Mouse (Mus musculus): ENCODE measurements around the gene Olfr173. TPM values are rescaled to one million over a fixed set of nuclear protein-coding genes. Genes with fewer than 3 reads are reported as not detected.

The Olfr173 gene
- polyA plus RNA-seq (2012; rRNA removed) = not detected in 2 replicates

- Histone ChIP-seq H3K27ac (ENCODE audit: control insufficient read depth, insufficient read depth, low read depth, low read length) (no peak within 1 kb of the TSS), H3K4me3 (ENCODE audit: control insufficient read depth, low read depth, low read length) (no peak within 1 kb of the TSS), H3K4me1 (ENCODE audit: control insufficient read depth, insufficient read depth, low read length) (no peaks in the 10 kb centered on the region), H3K27me3 (ENCODE audit: control insufficient read depth, insufficient read depth, low read length) (no peaks in the 10 kb centered on the region), H3K36me3 (ENCODE audit: control insufficient read depth, insufficient read depth, low read length) (no peaks in the 10 kb centered on the region)
- no peak for TF ChIP-seq CTCF (IDR thresholded peaks at IDR 0.05; ENCODE audit: control insufficient read depth, insufficient read depth, insufficient replicate concordance, low read depth, low read length)
- TF ChIP-seq POLR2A (IDR thresholded peaks at IDR 0.05; ENCODE audit: control insufficient read depth, low read depth, low read length) = no peak
Measured at GRCm38 (mm10) chr16:58800168-58800567, at the start of gene Olfr173. Gene Olfr173, minus strand, starts transcription at chr16:58800268.

- Histone ChIP-seq H3K27me3 (ENCODE audit: control insufficient read depth, insufficient read depth, low read length) (no peaks in the 10 kb centered on the region), H3K4me1 (ENCODE audit: control insufficient read depth, insufficient read depth, low read length) (no peaks in the 10 kb centered on the region), H3K36me3 (ENCODE audit: control insufficient read depth, insufficient read depth, low read length) (no peaks in the 10 kb centered on the region), H3K27ac (ENCODE audit: control insufficient read depth, insufficient read depth, low read depth, low read length) (no peak within 1 kb of the TSS), H3K4me3 (ENCODE audit: control insufficient read depth, low read depth, low read length) (no peak within 1 kb of the TSS)
- TF ChIP-seq CTCF (IDR thresholded peaks at IDR 0.05; ENCODE audit: control insufficient read depth, insufficient read depth, insufficient replicate concordance, low read depth, low read length) (no peak), POLR2A (IDR thresholded peaks at IDR 0.05; ENCODE audit: control insufficient read depth, low read depth, low read length) (no peak)
Measured at GRCm38 (mm10) chr16:58826732-58827319, 26.8 kb upstream of the Olfr173 start, which contains the start of gene Olfr175-ps1. Gene Olfr175-ps1, minus strand, starts transcription at chr16:58826782.

- Histone ChIP-seq H3K4me1 (ENCODE audit: control insufficient read depth, insufficient read depth, low read length) (no peaks in the 10 kb centered on the region), H3K27ac (ENCODE audit: control insufficient read depth, insufficient read depth, low read depth, low read length) (no peak within 1 kb of the TSS), H3K4me3 (ENCODE audit: control insufficient read depth, low read depth, low read length) (no peak within 1 kb of the TSS), H3K27me3 (ENCODE audit: control insufficient read depth, insufficient read depth, low read length) (no peaks in the 10 kb centered on the region), H3K36me3 (ENCODE audit: control insufficient read depth, insufficient read depth, low read length) (no peaks in the 10 kb centered on the region)
- TF ChIP-seq POLR2A (IDR thresholded peaks at IDR 0.05; ENCODE audit: control insufficient read depth, low read depth, low read length) (no peak), CTCF (IDR thresholded peaks at IDR 0.05; ENCODE audit: control insufficient read depth, insufficient read depth, insufficient replicate concordance, low read depth, low read length) (no peak)
Measured at GRCm38 (mm10) chr16:58763076-58763475, 37.0 kb downstream of the Olfr173 start, which contains the start of gene Olfr172. Gene Olfr172, minus strand, starts transcription at chr16:58763176.

- Histone ChIP-seq H3K27ac (ENCODE audit: control insufficient read depth, insufficient read depth, low read depth, low read length) (no peak overlapping the region), H3K4me1 (ENCODE audit: control insufficient read depth, insufficient read depth, low read length) (no peaks in the 10 kb centered on the region), H3K27me3 (ENCODE audit: control insufficient read depth, insufficient read depth, low read length) (no peaks in the 10 kb centered on the region), H3K4me3 (ENCODE audit: control insufficient read depth, low read depth, low read length) (no peak overlapping the region), H3K36me3 (ENCODE audit: control insufficient read depth, insufficient read depth, low read length) (no peaks in the 10 kb centered on the region)
- TF ChIP-seq POLR2A (IDR thresholded peaks at IDR 0.05; ENCODE audit: control insufficient read depth, low read depth, low read length) (no peak), CTCF (IDR thresholded peaks at IDR 0.05; ENCODE audit: control insufficient read depth, insufficient read depth, insufficient replicate concordance, low read depth, low read length) (no peak)
Measured at GRCm38 (mm10) chr16:58756191-58756590, 43.9 kb downstream of the Olfr173 start.

GRCm38 (mm10) chr16:58751314-58751713 is 48.8 kb downstream of the Olfr173 start:
- Histone ChIP-seq H3K27me3 (ENCODE audit: control insufficient read depth, insufficient read depth, low read length) (no peaks in the 10 kb centered on the region), H3K36me3 (ENCODE audit: control insufficient read depth, insufficient read depth, low read length) (no peaks in the 10 kb centered on the region), H3K4me1 (ENCODE audit: control insufficient read depth, insufficient read depth, low read length) (no peaks in the 10 kb centered on the region), H3K4me3 (ENCODE audit: control insufficient read depth, low read depth, low read length) (no peak overlapping the region), H3K27ac (ENCODE audit: control insufficient read depth, insufficient read depth, low read depth, low read length) (no peak overlapping the region)
- TF ChIP-seq POLR2A (IDR thresholded peaks at IDR 0.05; ENCODE audit: control insufficient read depth, low read depth, low read length) (no peak), CTCF (IDR thresholded peaks at IDR 0.05; ENCODE audit: control insufficient read depth, insufficient read depth, insufficient replicate concordance, low read depth, low read length) (no peak)

GRCm38 (mm10) chr16:58746715-58747114 is 53.4 kb downstream of the Olfr173 start:
- no peak overlapping the region for H3K4me3 ChIP-seq (ENCODE audit: control insufficient read depth, low read depth, low read length)
- no peak for TF ChIP-seq POLR2A (IDR thresholded peaks at IDR 0.05; ENCODE audit: control insufficient read depth, low read depth, low read length)
- no peak for TF ChIP-seq CTCF (IDR thresholded peaks at IDR 0.05; ENCODE audit: control insufficient read depth, insufficient read depth, insufficient replicate concordance, low read depth, low read length)

More at GRCm38 (mm10) chr16:58746715-58747114, 53.4 kb downstream of the Olfr173 start:
- no peaks in the 10 kb centered on the region for H3K27me3 ChIP-seq (ENCODE audit: control insufficient read depth, insufficient read depth, low read length)
- no peak overlapping the region for H3K27ac ChIP-seq (ENCODE audit: control insufficient read depth, insufficient read depth, low read depth, low read length)
- no peaks in the 10 kb centered on the region for H3K4me1 ChIP-seq (ENCODE audit: control insufficient read depth, insufficient read depth, low read length)
- H3K36me3 ChIP-seq (ENCODE audit: control insufficient read depth, insufficient read depth, low read length) = no peaks in the 10 kb centered on the region

Other genes with a start within 250 kb of the Olfr173 start
- not detected in 2 replicates for gene Gm813, start 183.3 kb downstream of the Olfr173 start, polyA plus RNA-seq (2012; rRNA removed)
- 0.09 and 0.16 TPM in 2 replicates for gene E330017A01Rik, start 161.5 kb downstream of the Olfr173 start, polyA plus RNA-seq (2012; rRNA removed)
- gene Cpox, start 130.0 kb downstream of the Olfr173 start, polyA plus RNA-seq (2012; rRNA removed) = 2.1 and 2.2 TPM in 2 replicates
- 3.8 and 4.2 TPM in 2 replicates for gene Gpr15, start 81.2 kb downstream of the Olfr173 start, polyA plus RNA-seq (2012; rRNA removed)
- gene Cldnd1, start 72.4 kb downstream of the Olfr173 start, polyA plus RNA-seq (2012; rRNA removed) = 50.2 and 50.5 TPM in 2 replicates
- gene Olfr172, start 37.1 kb downstream of the Olfr173 start, polyA plus RNA-seq (2012; rRNA removed) = not detected in 2 replicates
- gene Olfr175-ps1, start 26.5 kb upstream of the Olfr173 start, polyA plus RNA-seq (2012; rRNA removed) = not detected in 2 replicates
- gene Olfr177, start 74.5 kb upstream of the Olfr173 start, polyA plus RNA-seq (2012; rRNA removed) = not detected in 2 replicates
- not detected in 2 replicates for gene Olfr178, start 91.8 kb upstream of the Olfr173 start, polyA plus RNA-seq (2012; rRNA removed)
- gene Olfr181, start 128.5 kb upstream of the Olfr173 start, polyA plus RNA-seq (2012; rRNA removed) = 0.28 and 0.83 TPM in 2 replicates
- 0.27 and 0.34 TPM in 2 replicates for gene Olfr180, start 129.1 kb upstream of the Olfr173 start, polyA plus RNA-seq (2012; rRNA removed)
- 0.22 and 0.28 TPM in 2 replicates for gene Olfr183, start 195.1 kb upstream of the Olfr173 start, polyA plus RNA-seq (2012; rRNA removed)
- not detected in 2 replicates for gene Olfr186, start 230.0 kb upstream of the Olfr173 start, polyA plus RNA-seq (2012; rRNA removed)
- gene Olfr187, start 239.5 kb upstream of the Olfr173 start, polyA plus RNA-seq (2012; rRNA removed) = not detected in 2 replicates